Mouse (Mus musculus): ENCODE measurements around the gene Bsx.

DNA sequence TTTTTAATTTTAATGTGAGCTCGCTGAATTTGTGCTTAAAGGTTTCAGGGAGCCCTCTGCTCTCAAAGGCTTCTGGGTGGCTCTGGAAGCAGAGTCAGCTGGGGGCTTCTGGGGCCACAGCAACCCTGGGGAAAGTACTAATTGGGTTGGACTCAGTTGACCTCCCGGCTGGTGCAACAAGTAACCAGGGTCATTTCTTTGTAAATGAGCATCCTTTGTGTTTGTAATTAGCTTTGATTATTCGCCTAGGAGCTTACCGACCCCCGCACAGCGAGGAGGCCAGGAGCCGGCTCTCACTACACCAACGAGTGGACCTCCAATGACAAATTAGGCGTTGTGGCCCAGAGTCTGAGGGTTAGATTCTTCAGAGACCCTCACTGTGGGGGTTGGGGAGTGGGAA, 14.7 kb upstream of the Bsx start:
- TF ChIP-seq CTCF (conservative IDR thresholded peaks at IDR 0.05; ENCODE audit: insufficient read depth, insufficient read length, low read depth, low read length) (no peak), POLR2A (IDR thresholded peaks at IDR 0.05; ENCODE audit: low read depth, low read length) (no peak)
